Mouse (Mus musculus): ENCODE measurements around the gene Cd9.

The Cd9 gene

GRCm38 (mm10) chr6:125494092-125494871, at the start of gene Cd9:
Cd9 (minus strand) TSS chr6:125494791.
- peak; percentile 49 to 81 for DNase-seq (ENCODE audit: low spot score in 2 of 2)

GRCm38 (mm10) chr6:125541296-125541695, 46.7 kb upstream of the Cd9 start:
- DNase-seq (ENCODE audit: low spot score in 2 of 2): no peak

- no peak for DNase-seq (ENCODE audit: low spot score in 2 of 2)
Observed at GRCm38 (mm10) chr6:125540826-125541225, 46.2 kb upstream of the Cd9 start.

- DNase-seq (ENCODE audit: low spot score in 2 of 2): no peak
Observed at GRCm38 (mm10) chr6:125540199-125540598, 45.6 kb upstream of the Cd9 start.

GRCm38 (mm10) chr6:125539423-125539822, 44.8 kb upstream of the Cd9 start:
- DNase-seq (ENCODE audit: low spot score in 2 of 2): no peak

GRCm38 (mm10) chr6:125538469-125538868, 43.9 kb upstream of the Cd9 start:
- no peak for DNase-seq (ENCODE audit: low spot score in 2 of 2)

GRCm38 (mm10) chr6:125534990-125535389, 40.4 kb upstream of the Cd9 start:
- no peak for DNase-seq (ENCODE audit: low spot score in 2 of 2)

- DNase-seq (ENCODE audit: low spot score in 2 of 2): no peak
Observed at GRCm38 (mm10) chr6:125533104-125533650, 38.6 kb upstream of the Cd9 start.

- DNase-seq (ENCODE audit: low spot score in 2 of 2): no peak
Observed at GRCm38 (mm10) chr6:125529479-125529878, 34.9 kb upstream of the Cd9 start.

- no peak for DNase-seq (ENCODE audit: low spot score in 2 of 2)
Observed at GRCm38 (mm10) chr6:125528614-125529200, 34.1 kb upstream of the Cd9 start.

- no peak for DNase-seq (ENCODE audit: low spot score in 2 of 2)
Observed at GRCm38 (mm10) chr6:125526066-125526465, 31.5 kb upstream of the Cd9 start.

GRCm38 (mm10) chr6:125524027-125524426, 29.4 kb upstream of the Cd9 start:
- no peak for DNase-seq (ENCODE audit: low spot score in 2 of 2)

- DNase-seq (ENCODE audit: low spot score in 2 of 2): no peak
Observed at GRCm38 (mm10) chr6:125521558-125522193, 27.1 kb upstream of the Cd9 start.

- no peak for DNase-seq (ENCODE audit: low spot score in 2 of 2)
Observed at GRCm38 (mm10) chr6:125515503-125516315, 21.1 kb upstream of the Cd9 start.

- DNase-seq (ENCODE audit: low spot score in 2 of 2): no peak
Observed at GRCm38 (mm10) chr6:125512950-125513596, 18.5 kb upstream of the Cd9 start.

GRCm38 (mm10) chr6:125511196-125511595, 16.6 kb upstream of the Cd9 start:
- no peak for DNase-seq (ENCODE audit: low spot score in 2 of 2)

- no peak for DNase-seq (ENCODE audit: low spot score in 2 of 2)
Observed at GRCm38 (mm10) chr6:125510645-125511044, 16.1 kb upstream of the Cd9 start.

- DNase-seq (ENCODE audit: low spot score in 2 of 2): no peak
Observed at GRCm38 (mm10) chr6:125509783-125510182, 15.2 kb upstream of the Cd9 start.

- no peak for DNase-seq (ENCODE audit: low spot score in 2 of 2)
Observed at GRCm38 (mm10) chr6:125506427-125506826, 11.8 kb upstream of the Cd9 start.

GRCm38 (mm10) chr6:125504622-125505355, 10.2 kb upstream of the Cd9 start:
- DNase-seq (ENCODE audit: low spot score in 2 of 2): no peak

Measured in cerebellum, postnatal 4 days (tissue).